Mouse (Mus musculus) heart, embryonic 12.5 days (tissue): ENCODE results near the gene Gabbr2. TPM values are rescaled to one million over a fixed set of nuclear protein-coding genes. Genes with fewer than 3 reads are reported as not detected.

ENCODE experiments used
- ATAC-seq: fragments of 200-750 bp; cut with Nextera tagmentation; 2 replicates; pipeline ENCODE4 v1.8.0; 2017; ENCODE audit warnings: moderate TSS enrichment, moderate library complexity; ENCODE audit not compliant: insufficient number of reproducible peaks, low FRiP score
- H3K27ac ChIP-seq: fragments of 300-500 bp; sonication (generic); 2 replicates; pipeline ENCODE4 v1.5.1; 2016; ENCODE audit warnings: mild to moderate bottlenecking, moderate library complexity; ENCODE audit not compliant: poor library complexity, severe bottlenecking
- H3K27me3 ChIP-seq: fragments of 300-500 bp; sonication (generic); replicated peaks from 2 replicates; pipeline ENCODE4 v1.6.1; 2016; ENCODE audit warnings: mild to moderate bottlenecking, moderate library complexity
- H3K36me3 ChIP-seq: fragments of 300-500 bp; sonication (generic); 2 replicates; pipeline ENCODE4 v1.6.1; 2016; ENCODE audit warnings: mild to moderate bottlenecking, moderate library complexity
- H3K4me1 ChIP-seq: fragments of 300-500 bp; sonication (generic); replicated peaks from 2 replicates; pipeline ENCODE4 v1.6.1; 2016; ENCODE audit warnings: mild to moderate bottlenecking
- H3K4me2 ChIP-seq: fragments of 300-500 bp; sonication (generic); 2 replicates; pipeline ENCODE4 v1.6.1; 2016; ENCODE audit warnings: mild to moderate bottlenecking, moderate library complexity
- H3K4me3 ChIP-seq: fragments of 300-500 bp; sonication (generic); 2 replicates; pipeline ENCODE4 v1.5.1; 2016; ENCODE audit warnings: mild to moderate bottlenecking
- H3K9ac ChIP-seq: fragments of 300-500 bp; sonication (generic); 2 replicates; pipeline ENCODE4 v1.6.1; 2016; ENCODE audit warnings: mild to moderate bottlenecking, moderate library complexity
- H3K9me3 ChIP-seq: fragments of 300-500 bp; sonication (generic); replicated peaks from 2 replicates; pipeline ENCODE4 v1.6.1; 2016; ENCODE audit warnings: mild to moderate bottlenecking, moderate library complexity
- WGBS: fragments of 180-500 bp; shearing (Covaris S2); methylation state at CpG from one replicate; pipeline ENCODE4 v1.1.7; 2016; 5-methylcytosine and 5-hydroxymethylcytosine counted together
- polyA plus RNA-seq: library from polyadenylated mRNA; unstranded; fragments of >200 nt; fragmentation: Nextera tagmentation; extraction: Ambion mirVana; gene quantifications from 2 replicates; pipeline ENCODE4 v1.2.1, GENCODE M21; 2016

Gabbr2 gene
- polyA plus RNA-seq, 1 experiment from 2014 or later = 0.05 TPM

DNA sequence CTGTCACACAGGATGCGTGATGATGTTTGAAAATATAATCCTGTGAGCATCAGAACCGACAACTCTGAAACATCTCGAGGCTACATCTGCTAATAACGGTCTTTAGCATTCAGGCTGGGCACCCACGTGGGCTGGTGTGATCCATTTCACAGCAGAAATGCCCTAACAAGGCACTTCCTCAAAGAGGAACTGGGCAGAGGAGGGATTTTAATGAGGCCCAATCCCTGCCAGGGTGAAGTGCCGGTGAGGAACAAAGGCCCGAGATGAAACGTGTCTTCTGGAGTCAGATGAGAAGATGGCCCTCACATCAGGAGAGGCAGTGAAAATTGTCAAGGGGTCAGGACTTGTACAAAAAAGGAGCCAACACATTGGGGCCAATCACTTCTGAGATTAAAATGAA is 221.6 kb downstream of the Gabbr2 start:
- WGBS = 87% methylated on average over 8 of the region's 8 CpGs

DNA sequence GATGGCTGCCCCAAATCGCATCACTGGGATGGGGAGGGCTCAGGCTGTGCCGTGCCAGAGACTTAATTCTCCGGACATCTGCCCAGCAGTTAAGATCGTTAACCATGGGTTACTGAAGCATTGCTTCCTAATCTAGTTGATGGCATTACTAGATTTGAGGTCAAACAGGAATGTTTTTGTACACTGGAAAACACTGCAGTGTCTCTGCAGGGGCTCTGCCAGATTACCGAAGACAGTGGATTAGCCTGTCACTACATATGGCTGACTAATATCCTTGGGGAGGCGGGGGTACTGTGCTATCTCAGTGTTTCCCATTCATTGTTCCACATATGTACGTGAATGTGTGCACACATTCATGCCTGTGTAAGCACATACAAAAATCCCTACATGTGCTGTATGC is 225.3 kb downstream of the Gabbr2 start:
- Histone ChIP-seq H3K9ac (no peak overlapping the region), H3K36me3 (no peaks in the 10 kb centered on the region), H3K9me3 (no peaks in the 10 kb centered on the region), H3K4me3 (no peak overlapping the region), H3K4me1 (no peaks in the 10 kb centered on the region), H3K27me3 (0 out of 2 replicates have a peak, but pooled peaks cover 10% of the 10 kb centered on the region), H3K4me2 (no peak overlapping the region), H3K27ac (no peak overlapping the region)
- 74% methylated on average over 7 of the region's 7 CpGs for WGBS
- ATAC-seq = no peak

More for the DNA sequence above, 221.6 kb downstream of the Gabbr2 start:
- Histone ChIP-seq H3K36me3 (no peaks in the 10 kb centered on the region), H3K9me3 (peaks cover 5% of the 10 kb centered on the region; the same call in 1 of the 2 replicates), H3K27ac (no peak overlapping the region), H3K4me3 (no peak overlapping the region), H3K4me2 (no peak overlapping the region), H3K9ac (no peak overlapping the region), H3K27me3 (peaks cover 15% of the 10 kb centered on the region; the same call in 1 of the 2 replicates), H3K4me1 (0 out of 2 replicates have a peak, but pooled peaks cover 7% of the 10 kb centered on the region)
- no peak for ATAC-seq

DNA sequence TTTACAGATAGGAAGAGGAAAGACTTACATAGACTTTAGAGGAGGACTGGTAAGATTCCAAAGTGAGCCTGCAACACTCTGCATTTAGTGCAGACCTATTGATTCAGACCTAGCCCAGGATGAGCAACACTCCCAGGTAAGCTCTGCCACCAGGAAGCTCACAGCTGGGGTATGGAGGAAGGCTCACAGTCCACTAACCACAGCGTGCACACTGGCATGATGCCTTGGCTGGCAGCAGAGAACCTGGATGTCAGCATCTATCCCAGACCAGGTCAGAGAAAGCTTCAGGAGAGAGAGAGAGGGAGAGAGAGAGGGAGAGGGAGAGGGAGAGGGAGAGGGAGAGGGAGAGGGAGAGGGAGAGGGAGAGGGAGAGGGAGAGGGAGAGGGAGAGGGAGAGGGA is 231.8 kb downstream of the Gabbr2 start:
- no peak overlapping the region for H3K4me3 ChIP-seq
- no peak for ATAC-seq
- WGBS = 88% methylated on average over 1 of the region's 1 CpGs
- no peak overlapping the region for H3K4me2 ChIP-seq
- H3K9me3 ChIP-seq = no peaks in the 10 kb centered on the region
- H3K36me3 ChIP-seq = no peaks in the 10 kb centered on the region
- no peak overlapping the region for H3K27ac ChIP-seq
- 0 out of 2 replicates have a peak, but pooled peaks cover 12% of the 10 kb centered on the region for H3K27me3 ChIP-seq
- H3K4me1 ChIP-seq = no peaks in the 10 kb centered on the region
- no peak overlapping the region for H3K9ac ChIP-seq

DNA sequence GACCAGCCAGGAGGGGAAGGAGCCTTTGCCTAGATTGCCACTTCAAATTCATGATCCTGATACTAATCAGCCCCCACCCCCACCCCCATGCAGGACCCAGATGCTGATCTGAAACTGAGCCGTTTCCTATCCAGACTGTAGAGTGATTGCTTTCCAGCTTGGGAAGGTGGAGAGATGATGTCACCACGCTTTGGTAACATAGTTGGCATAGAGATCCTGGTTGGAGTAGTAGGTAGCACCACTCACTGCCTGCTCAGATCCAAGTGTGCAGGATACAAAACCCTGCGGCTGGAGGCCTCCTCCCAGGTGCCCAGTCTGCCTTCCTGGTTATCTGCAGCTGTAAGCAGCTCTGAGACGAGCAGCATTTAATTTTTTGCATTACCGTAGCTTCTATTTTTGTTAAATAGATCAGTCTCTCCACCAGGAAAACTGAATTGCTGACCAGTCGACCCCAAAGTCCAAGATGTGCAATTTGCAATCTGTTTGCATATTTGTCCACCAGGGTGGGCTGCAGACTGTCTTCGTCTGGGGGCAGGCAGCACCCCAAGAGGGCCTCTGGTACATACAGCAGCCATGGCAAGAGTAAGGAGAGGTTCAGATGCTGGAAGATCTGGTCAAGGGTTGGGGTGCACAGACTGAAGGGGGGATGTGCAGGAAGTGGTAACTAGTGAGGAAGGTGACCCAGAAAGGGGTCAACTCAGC is 233.2 kb downstream of the Gabbr2 start:
- Histone ChIP-seq H3K4me2 (no peak overlapping the region), H3K27me3 (0 out of 2 replicates have a peak, but pooled peaks cover 12% of the 10 kb centered on the region), H3K4me3 (no peak overlapping the region), H3K27ac (no peak overlapping the region), H3K4me1 (no peaks in the 10 kb centered on the region), H3K36me3 (no peaks in the 10 kb centered on the region), H3K9ac (no peak overlapping the region), H3K9me3 (no peaks in the 10 kb centered on the region)
- no peak for ATAC-seq
- WGBS = 66% methylated on average over 7 of the region's 7 CpGs

DNA sequence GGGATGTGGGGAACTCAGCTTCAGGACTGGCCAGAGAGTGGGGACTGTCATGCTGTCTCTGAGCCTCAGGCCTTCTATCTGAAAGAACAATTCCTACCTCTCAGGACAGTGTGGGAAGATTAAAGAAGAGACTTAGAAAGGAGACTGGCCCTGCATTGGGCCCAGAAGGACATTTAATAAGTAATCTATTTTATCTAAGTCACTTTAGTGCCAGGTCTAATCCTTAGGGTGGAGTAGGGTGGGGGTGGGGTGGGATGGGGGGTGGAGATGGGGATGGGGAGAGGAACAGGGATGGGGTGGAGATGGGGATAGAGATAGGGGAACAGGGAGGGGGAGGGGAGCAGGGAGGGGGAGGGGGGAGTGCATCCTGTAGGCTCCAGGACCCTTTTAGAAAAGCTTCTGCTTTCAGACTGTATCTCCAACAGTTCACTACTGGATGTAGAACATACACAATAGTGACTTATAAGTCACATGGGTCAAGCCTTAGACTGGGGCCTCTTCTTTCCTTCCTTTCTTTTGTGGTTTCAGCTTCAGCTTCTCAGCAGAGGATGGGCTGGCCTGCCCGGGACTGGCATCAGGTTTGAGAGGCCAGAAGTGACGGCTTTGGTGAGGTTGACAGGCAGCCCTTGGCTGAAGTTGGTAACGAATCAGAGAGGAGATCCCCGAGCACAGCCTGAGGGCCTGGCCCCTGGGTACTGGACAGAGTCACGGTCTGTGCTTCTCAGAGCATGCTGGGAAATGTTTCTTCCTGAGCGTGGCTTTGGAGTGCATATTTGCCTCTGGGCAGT is 237.1 kb downstream of the Gabbr2 start:
- Histone ChIP-seq H3K9me3 (no peaks in the 10 kb centered on the region), H3K4me2 (no peak overlapping the region), H3K27me3 (0 out of 2 replicates have a peak, but pooled peaks cover 8% of the 10 kb centered on the region), H3K4me1 (no peaks in the 10 kb centered on the region), H3K9ac (no peak overlapping the region), H3K4me3 (no peak overlapping the region), H3K27ac (no peak overlapping the region), H3K36me3 (no peaks in the 10 kb centered on the region)
- no peak for ATAC-seq
- WGBS = 27% methylated on average over 6 of the region's 6 CpGs

DNA sequence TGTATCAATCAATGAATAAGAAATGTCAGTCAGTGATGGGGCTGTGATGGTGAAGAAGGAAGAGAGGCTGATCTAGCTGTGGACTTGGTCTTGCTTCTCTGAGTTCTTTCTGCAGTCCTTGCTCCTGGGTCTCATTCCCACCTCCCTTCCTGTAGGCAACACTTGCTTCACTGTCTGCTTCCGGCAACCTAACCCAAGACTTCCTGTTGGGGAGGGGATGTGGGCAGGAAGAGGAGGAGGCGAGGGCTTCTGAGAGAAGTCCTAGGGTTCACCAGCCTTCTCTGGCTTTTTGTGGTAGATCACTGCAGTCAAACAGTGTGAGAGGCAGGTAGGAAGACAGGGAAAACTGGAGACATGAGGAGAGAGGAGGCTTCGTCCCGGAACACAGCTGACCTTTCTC is 239.4 kb downstream of the Gabbr2 start:
- no peaks in the 10 kb centered on the region for H3K36me3 ChIP-seq
- no peak overlapping the region for H3K4me3 ChIP-seq
- WGBS = 70% methylated on average over 4 of the region's 4 CpGs
- ATAC-seq = no peak
- no peaks in the 10 kb centered on the region for H3K9me3 ChIP-seq
- H3K4me1 ChIP-seq = 0 out of 2 replicates have a peak, but pooled peaks cover 1% of the 10 kb centered on the region
- no peak overlapping the region for H3K4me2 ChIP-seq
- H3K9ac ChIP-seq = no peak overlapping the region
- no peak overlapping the region for H3K27ac ChIP-seq
- peaks cover 4% of the 10 kb centered on the region; the same call in 1 of the 2 replicates for H3K27me3 ChIP-seq

DNA sequence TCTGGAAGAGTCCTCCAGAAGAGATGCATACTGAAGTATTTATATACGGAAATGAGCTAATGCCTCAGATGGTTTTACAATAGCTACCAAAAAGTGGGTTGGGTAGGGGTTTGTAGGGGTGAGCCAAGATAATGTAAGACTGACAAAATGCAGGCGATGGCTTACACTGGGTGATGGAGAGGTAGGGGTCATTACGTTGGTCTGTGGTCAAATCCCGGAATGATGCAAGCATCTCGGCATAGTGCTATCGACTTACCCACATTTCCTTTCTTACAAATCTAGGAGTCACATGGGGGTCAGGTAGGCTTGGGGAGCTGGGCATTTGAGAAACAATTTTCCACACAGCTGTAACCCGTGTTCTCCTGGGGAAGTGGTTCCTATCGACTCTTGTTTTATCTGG is 242.7 kb downstream of the Gabbr2 start:
- Histone ChIP-seq H3K9ac (no peak overlapping the region), H3K27me3 (peaks cover 10% of the 10 kb centered on the region; the same call in 1 of the 2 replicates), H3K9me3 (no peaks in the 10 kb centered on the region), H3K4me3 (no peak overlapping the region), H3K4me2 (no peak overlapping the region), H3K27ac (no peak overlapping the region), H3K4me1 (peaks cover 13% of the 10 kb centered on the region), H3K36me3 (no peaks in the 10 kb centered on the region)
- WGBS = 81% methylated on average over 8 of the region's 8 CpGs
- ATAC-seq = no peak

DNA sequence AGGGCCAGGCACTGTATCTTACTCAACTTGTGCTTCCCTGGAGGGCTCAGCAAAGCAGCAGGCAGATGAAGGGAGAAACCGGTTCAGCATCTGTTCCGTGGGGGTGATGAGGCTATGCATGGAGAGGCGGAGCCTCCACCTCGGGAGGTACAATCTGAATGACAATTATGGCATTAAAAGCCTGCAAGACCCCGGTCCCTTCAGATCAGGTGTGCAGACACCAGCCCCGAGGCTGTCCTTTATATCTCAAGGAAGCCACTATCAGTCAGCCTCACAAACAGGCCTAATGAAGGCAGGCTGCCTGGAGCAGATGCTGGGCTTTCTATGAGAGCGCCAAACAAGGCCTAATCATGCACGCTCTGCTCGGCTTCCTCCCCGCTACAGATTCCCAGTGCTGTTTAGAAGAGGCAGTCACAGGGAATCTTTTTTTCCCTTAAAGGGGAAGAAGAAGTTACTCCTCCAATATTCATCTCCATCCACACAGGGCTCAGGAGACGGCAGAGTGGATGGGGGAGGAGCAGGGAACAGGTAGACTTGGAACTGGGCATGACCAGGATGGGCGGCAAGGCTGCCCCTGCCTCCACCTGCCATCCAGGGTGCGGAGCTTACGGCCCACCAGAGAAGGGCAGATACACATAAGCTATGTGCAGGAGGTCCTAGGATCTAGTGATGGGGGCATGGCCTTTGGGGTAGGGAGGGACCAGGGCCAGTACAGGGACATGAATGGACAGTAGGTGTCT is 244.5 kb downstream of the Gabbr2 start:
- no peak for ATAC-seq
- Histone ChIP-seq H3K9me3 (no peaks in the 10 kb centered on the region), H3K4me3 (no peak overlapping the region), H3K27me3 (peaks cover 10% of the 10 kb centered on the region; the same call in 1 of the 2 replicates), H3K4me1 (peaks cover 16% of the 10 kb centered on the region), H3K36me3 (no peaks in the 10 kb centered on the region), H3K9ac (no peak overlapping the region), H3K4me2 (no peak overlapping the region), H3K27ac (no peak overlapping the region)
- WGBS = 40% methylated on average over 14 of the region's 14 CpGs

DNA sequence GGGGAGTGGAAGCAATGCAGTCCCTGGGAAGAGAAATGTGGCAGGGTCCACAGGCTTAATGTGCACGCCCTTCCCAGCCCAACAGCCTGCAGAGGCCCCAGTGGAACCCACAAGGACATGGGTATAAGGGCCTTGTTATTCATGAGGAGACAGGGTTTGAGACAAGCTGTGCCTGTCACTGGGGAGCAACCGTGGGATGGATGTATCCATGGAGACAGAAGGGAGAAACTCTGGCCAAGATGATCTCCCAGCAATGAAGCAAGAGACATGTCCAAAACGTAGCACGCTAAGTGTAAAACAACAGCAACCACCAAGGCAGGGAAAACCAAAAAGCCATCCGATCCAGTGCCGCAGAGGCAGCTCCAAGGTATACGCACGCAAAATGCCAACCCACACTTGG is 246.1 kb downstream of the Gabbr2 start:
- Histone ChIP-seq H3K9me3 (no peaks in the 10 kb centered on the region), H3K9ac (no peak overlapping the region), H3K27me3 (peaks cover 10% of the 10 kb centered on the region; the same call in 1 of the 2 replicates), H3K36me3 (no peaks in the 10 kb centered on the region), H3K4me2 (no peak overlapping the region), H3K4me3 (no peak overlapping the region), H3K27ac (no peak overlapping the region), H3K4me1 (peaks cover 17% of the 10 kb centered on the region)
- ATAC-seq = no peak
- WGBS = 87% methylated on average over 8 of the region's 8 CpGs

DNA sequence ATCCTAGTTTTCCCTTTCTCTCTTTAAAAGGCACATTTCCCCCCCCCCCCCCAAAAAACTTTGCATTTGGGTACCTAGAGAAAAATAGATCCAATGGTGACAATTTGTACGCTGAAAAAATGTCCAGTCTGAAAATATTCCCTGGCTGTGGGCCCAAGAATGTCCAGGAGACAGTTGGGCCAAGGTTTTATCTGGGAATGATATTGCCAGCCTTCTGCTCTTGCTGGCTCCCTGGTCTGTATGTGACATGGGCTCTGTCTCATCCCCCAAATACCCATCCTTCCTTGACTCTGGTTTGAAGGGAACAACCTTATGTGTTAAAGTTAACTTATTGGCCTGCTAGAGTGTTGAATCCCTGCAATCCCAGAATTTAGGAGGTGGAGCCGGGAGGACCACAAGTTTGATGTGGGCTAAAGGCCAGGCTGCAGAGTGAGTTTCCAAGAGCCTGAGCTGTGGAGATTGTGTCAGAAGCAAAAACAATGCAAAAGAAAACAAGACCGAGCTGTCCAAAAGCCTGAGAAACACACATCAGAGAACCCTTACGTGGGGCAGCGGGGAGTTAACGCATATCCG is 247.0 kb downstream of the Gabbr2 start:
- ATAC-seq = no peak
- no peak overlapping the region for H3K4me3 ChIP-seq
- H3K27ac ChIP-seq = no peak overlapping the region
- H3K4me2 ChIP-seq = no peak overlapping the region
- WGBS = 57% methylated on average over 7 of the region's 7 CpGs
- peaks cover 17% of the 10 kb centered on the region for H3K4me1 ChIP-seq
- no peak overlapping the region for H3K9ac ChIP-seq
- peaks cover 10% of the 10 kb centered on the region; the same call in 1 of the 2 replicates for H3K27me3 ChIP-seq
- H3K9me3 ChIP-seq = no peaks in the 10 kb centered on the region
- H3K36me3 ChIP-seq = no peaks in the 10 kb centered on the region
